Mouse (Mus musculus): Measurements from ENCODE around the gene Akap6. TPM values are rescaled to one million over a fixed set of nuclear protein-coding genes. Genes with fewer than 3 reads are reported as not detected.

The Akap6 gene
- total and polyA plus RNA-seq, 3 experiments = not detected

DNA sequence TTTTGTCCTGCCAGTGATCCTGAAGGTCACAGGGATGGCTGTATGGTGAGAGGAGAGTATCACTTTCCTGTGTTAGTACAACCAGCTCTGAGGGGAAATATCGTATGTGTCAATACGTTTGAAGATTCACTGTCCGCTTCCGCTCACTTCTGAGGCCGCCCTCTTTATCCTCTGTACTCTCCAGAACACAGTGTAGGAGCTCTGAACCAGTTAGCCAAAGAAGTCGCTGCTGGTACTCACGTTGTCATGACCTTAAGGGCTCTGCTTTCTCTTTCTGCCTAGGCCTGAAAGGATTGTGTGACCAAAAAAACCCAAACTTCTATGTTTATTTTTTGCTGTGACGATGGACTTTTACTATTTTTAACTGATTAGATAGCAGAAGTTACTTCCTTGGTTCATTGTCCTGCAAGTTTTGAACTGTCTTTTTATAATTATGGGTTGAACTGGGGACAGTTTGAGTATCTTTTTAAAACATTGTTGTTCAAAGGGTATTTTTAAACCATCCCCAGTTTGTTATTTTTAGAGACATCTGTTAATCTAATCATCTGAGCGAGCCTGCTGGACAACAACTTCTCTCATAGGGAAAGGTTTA lies 175.2 kb downstream of the Akap6 start:
- no peaks in the 10 kb centered on the region for H3K79me2 ChIP-seq (ENCODE audit: control insufficient read depth, insufficient read depth, low read length, poor library complexity)
- no peak overlapping the region for H3K27ac ChIP-seq (ENCODE audit: control insufficient read depth, low read depth, low read length)
- H3K27me3 ChIP-seq (ENCODE audit: control insufficient read depth in 1 of 2, insufficient read depth in 2 of 2, low read length in 2 of 2) = no peaks in the 10 kb centered on the region; a peak in 2 of 4 replicates
- no peak for DNase-seq (ENCODE audit: low read depth, low spot score)
- no peaks in the 10 kb centered on the region for H3K4me1 ChIP-seq (ENCODE audit: control insufficient read depth in 1 of 2, insufficient read depth in 2 of 2, low read length in 2 of 2)
- no peak overlapping the region for H3K4me3 ChIP-seq (ENCODE audit: control insufficient read depth in 1 of 2, insufficient read depth in 1 of 2, low read depth in 2 of 2, low read length in 2 of 2)
- TF ChIP-seq BHLHE40 (IDR thresholded peaks at IDR 0.05; ENCODE audit: borderline replicate concordance, low read depth, low read length) (no peak), GATA1 (IDR thresholded peaks at IDR 0.05; ENCODE audit: low read depth, low read length) (no peak), MAZ (IDR thresholded peaks at IDR 0.05; ENCODE audit: low read depth, low read length) (no peak), ZNF384 (IDR thresholded peaks at IDR 0.05; ENCODE audit: low read depth, low read length) (no peak), CHD1 (IDR thresholded peaks at IDR 0.05; ENCODE audit: low read depth, low read length) (no peak), MEF2A (IDR thresholded peaks at IDR 0.05; ENCODE audit: extremely low read depth, insufficient replicate concordance, low read depth, low read length, poor library complexity, severe bottlenecking) (no peak), NELFE (IDR thresholded peaks at IDR 0.05; ENCODE audit: low read depth, low read length) (no peak), ETS1 (IDR thresholded peaks at IDR 0.05; ENCODE audit: low read depth, low read length) (no peak), ZKSCAN1 (IDR thresholded peaks at IDR 0.05; ENCODE audit: low read depth, low read length) (no peak)
- H3K9ac ChIP-seq (ENCODE audit: control insufficient read depth, low read depth, low read length, poor library complexity, severe bottlenecking) = no peak overlapping the region
- no peaks in the 10 kb centered on the region for H3K9me3 ChIP-seq (replicated peaks; ENCODE audit: insufficient read depth, low read length)
- H3K36me3 ChIP-seq (ENCODE audit: control insufficient read depth in 1 of 2, insufficient read depth in 2 of 2, low read length in 2 of 2) = no peaks in the 10 kb centered on the region

DNA sequence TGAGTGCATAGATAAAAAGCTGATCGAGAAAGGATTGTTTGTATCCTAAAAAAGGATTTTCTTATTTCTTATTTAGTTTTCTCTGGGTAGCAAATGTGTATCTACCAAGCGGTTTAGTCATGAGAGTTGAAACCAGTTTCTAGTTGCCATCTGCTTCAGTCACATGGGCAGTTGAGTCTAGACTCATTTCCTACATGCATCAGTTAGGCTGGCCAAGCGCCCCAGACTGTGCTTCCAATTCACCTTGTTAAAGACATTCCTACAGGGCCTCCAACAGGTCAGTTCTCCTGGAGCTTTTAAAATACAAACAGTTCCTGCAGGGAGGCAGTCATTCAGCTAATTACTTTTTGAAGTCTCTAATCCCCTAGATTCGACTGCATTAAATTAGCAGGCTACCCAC lies 176.9 kb downstream of the Akap6 start:
- Histone ChIP-seq H3K9ac (ENCODE audit: control insufficient read depth, low read depth, low read length, poor library complexity, severe bottlenecking) (no peak overlapping the region), H3K79me2 (ENCODE audit: control insufficient read depth, insufficient read depth, low read length, poor library complexity) (no peaks in the 10 kb centered on the region), H3K27me3 (ENCODE audit: control insufficient read depth in 1 of 2, insufficient read depth in 2 of 2, low read length in 2 of 2) (no peaks in the 10 kb centered on the region; a peak in 1 of 4 replicates), H3K36me3 (ENCODE audit: control insufficient read depth in 1 of 2, insufficient read depth in 2 of 2, low read length in 2 of 2) (no peaks in the 10 kb centered on the region), H3K9me3 (replicated peaks; ENCODE audit: insufficient read depth, low read length) (no peaks in the 10 kb centered on the region), H3K4me1 (ENCODE audit: control insufficient read depth in 1 of 2, insufficient read depth in 2 of 2, low read length in 2 of 2) (no peaks in the 10 kb centered on the region), H3K4me3 (ENCODE audit: control insufficient read depth in 1 of 2, insufficient read depth in 1 of 2, low read depth in 2 of 2, low read length in 2 of 2) (no peak overlapping the region), H3K27ac (ENCODE audit: control insufficient read depth, low read depth, low read length) (no peak overlapping the region)
- TF ChIP-seq NRF1 (IDR thresholded peaks at IDR 0.05; ENCODE audit: insufficient read depth, low read depth, low read length, poor library complexity, severe bottlenecking) (no peak), ZMIZ1 (IDR thresholded peaks at IDR 0.05; ENCODE audit: low read depth, low read length) (no peak)
- no peak for DNase-seq (ENCODE audit: low read depth, low spot score)

DNA sequence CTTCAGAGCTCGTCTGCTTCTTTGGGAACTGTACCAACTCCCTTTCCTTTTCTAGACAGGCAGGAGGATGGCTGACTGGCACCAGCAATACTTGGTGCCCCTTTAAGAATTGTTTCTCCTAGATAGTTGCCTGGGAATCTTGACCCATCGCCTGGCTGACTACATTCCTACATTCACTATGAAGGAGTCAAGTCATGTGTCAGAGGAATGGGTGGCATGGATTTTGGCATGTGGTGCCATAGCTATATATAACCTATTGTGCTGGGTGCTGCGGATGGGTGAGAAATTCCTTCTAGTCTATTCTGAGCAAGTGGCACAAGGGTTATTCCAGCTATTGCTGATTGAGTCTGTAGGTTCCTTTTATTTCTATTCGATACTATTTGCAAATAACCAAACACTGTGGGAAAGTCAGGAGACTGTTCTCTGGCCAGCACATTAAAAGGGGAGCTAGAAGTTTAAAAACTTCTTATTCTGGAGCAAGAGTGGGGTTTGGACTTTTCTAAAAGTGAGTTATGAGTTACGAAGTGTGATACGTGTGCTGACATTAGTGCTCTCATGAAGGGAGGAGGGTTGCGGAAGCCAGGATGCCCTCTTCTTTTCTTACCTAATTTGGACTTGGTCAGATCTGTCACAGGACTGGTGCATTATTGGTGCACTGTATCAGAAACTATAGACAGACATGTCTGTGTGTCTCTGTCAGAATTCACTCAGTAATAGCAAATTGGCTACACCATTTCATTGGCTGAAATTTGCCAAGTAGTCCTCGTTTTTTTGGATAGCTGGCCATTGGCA lies 178.0 kb downstream of the Akap6 start:
- Histone ChIP-seq H3K4me3 (ENCODE audit: control insufficient read depth in 1 of 2, insufficient read depth in 1 of 2, low read depth in 2 of 2, low read length in 2 of 2) (no peak overlapping the region), H3K27me3 (ENCODE audit: control insufficient read depth in 1 of 2, insufficient read depth in 2 of 2, low read length in 2 of 2) (no peaks in the 10 kb centered on the region; a peak in 1 of 4 replicates), H3K9me3 (replicated peaks; ENCODE audit: insufficient read depth, low read length) (no peaks in the 10 kb centered on the region), H3K9ac (ENCODE audit: control insufficient read depth, low read depth, low read length, poor library complexity, severe bottlenecking) (no peak overlapping the region), H3K79me2 (ENCODE audit: control insufficient read depth, insufficient read depth, low read length, poor library complexity) (no peaks in the 10 kb centered on the region), H3K36me3 (ENCODE audit: control insufficient read depth in 1 of 2, insufficient read depth in 2 of 2, low read length in 2 of 2) (no peaks in the 10 kb centered on the region), H3K27ac (ENCODE audit: control insufficient read depth, low read depth, low read length) (no peak overlapping the region), H3K4me1 (ENCODE audit: control insufficient read depth in 1 of 2, insufficient read depth in 2 of 2, low read length in 2 of 2) (no peaks in the 10 kb centered on the region)
- no peak for DNase-seq (ENCODE audit: low read depth, low spot score)
- TF ChIP-seq MEF2A (IDR thresholded peaks at IDR 0.05; ENCODE audit: extremely low read depth, insufficient replicate concordance, low read depth, low read length, poor library complexity, severe bottlenecking) (no peak), MYC (IDR thresholded peaks at IDR 0.05; ENCODE audit: low read depth, low read length) (no peak), RAD21 (IDR thresholded peaks at IDR 0.05; ENCODE audit: low read depth, low read length) (no peak)
